Comparison of ENCODE assay signal across 26 mouse cellular contexts in genomic region chr1:88009521-88009920, GRCm38 (mm10). TPM values are rescaled to one million over a fixed set of nuclear protein-coding genes. Genes with fewer than 3 reads are reported as not detected.
"Had no signal": no experiment of that assay in that cellular context is flagged by ENCODE, and none has a peak within 500 bp of the region (broad histone marks: within the 10 kb centered on the region; RNA-seq: fewer than 3 reads in every experiment).

No protein-coding gene starts in this region.

- H3K9me3 ChIP-seq: midbrain, embryonic 12.5 days had no signal

- H3K36me3 ChIP-seq: neural tube, embryonic 13.5 days had no signal

- H3K27me3 ChIP-seq: midbrain, embryonic 12.5 days; neural tube, embryonic 13.5 days; neural tube, embryonic 15.5 days had no signal

- H3K27ac ChIP-seq: midbrain, embryonic 12.5 days; neural tube, embryonic 13.5 days had no signal

- H3K9ac ChIP-seq: midbrain, embryonic 12.5 days had no signal

- DNase-seq: lung, adult 18-20 months; lung, embryonic 14.5 days; lung, postnatal 10 days; lung, postnatal 4 days; midbrain, embryonic 14.5 days; retina, postnatal 1 day; right cerebral cortex, adult 18-20 months; right cerebral cortex, postnatal 25 days; right cerebral cortex, postnatal 4 days; spleen, adult 18-20 months; thymus, adult 18-20 months; thymus, postnatal 36 days had no signal

RNA-seq across cellular contexts. Expression of gene Ugt1a10, which starts 45.7 kb away (rescaled TPM):
- total RNA-seq: megakaryocyte, adult 5-6 weeks; megakaryocyte-erythroid progenitor cell, adult 5-6 weeks had no signal
- polyA plus RNA-seq: lung, embryonic 14.5 days; lung, embryonic 16.5 days; midbrain, embryonic 10.5 days; midbrain, embryonic 12.5 days; midbrain, embryonic 14.5 days; midbrain, embryonic 16.5 days; myocyte; neural tube, embryonic 11.5 days; neural tube, embryonic 13.5 days; neural tube, embryonic 15.5 days; small intestine, adult 2 months; stomach, embryonic 14.5 days; stomach, embryonic 16.5 days; thymus, postnatal 0 days had no signal
